Mouse (Mus musculus) heart, embryonic 16.5 days (tissue): ENCODE data around the gene Olfr33. TPM values are rescaled to one million over a fixed set of nuclear protein-coding genes. Genes with fewer than 3 reads are reported as not detected.

ENCODE experiments used
- ATAC-seq: fragments of 200-750 bp; cut with Nextera tagmentation; replicated peaks from 2 replicates; pipeline ENCODE4 v1.8.0; 2017; ENCODE audit warnings: moderate number of reproducible peaks; ENCODE audit not compliant: insufficient read depth, low FRiP score; ENCODE audit errors: extremely low read depth
- H3K27ac ChIP-seq: fragments of 300-500 bp; sonication (generic); 2 replicates; pipeline ENCODE4 v1.5.1; 2014; ENCODE audit warnings: mild to moderate bottlenecking, low read length, control low read depth, moderate library complexity
- H3K27me3 ChIP-seq: fragments of 300-500 bp; sonication (generic); 2 replicates; pipeline ENCODE4 v1.6.1; 2014; ENCODE audit warnings: low read length, mixed read lengths; ENCODE audit not compliant: control insufficient read depth, insufficient read depth
- H3K36me3 ChIP-seq: fragments of 300-500 bp; sonication (generic); 2 replicates; pipeline ENCODE4 v1.6.1; 2014; ENCODE audit not compliant: control insufficient read depth, insufficient read depth
- H3K4me1 ChIP-seq: fragments of 300-500 bp; sonication (generic); 2 replicates; pipeline ENCODE4 v1.6.1; 2014; ENCODE audit warnings: low read length, mixed read lengths; ENCODE audit not compliant: control insufficient read depth, insufficient read depth
- H3K4me2 ChIP-seq: fragments of 300-500 bp; sonication (generic); 2 replicates; pipeline ENCODE4 v1.6.1; 2014; ENCODE audit warnings: low read depth, mild to moderate bottlenecking, control low read depth, low read length
- H3K4me3 ChIP-seq: fragments of 300-500 bp; sonication (generic); 2 replicates; pipeline ENCODE4 v1.5.1; 2014; ENCODE audit warnings: mild to moderate bottlenecking, control low read depth, low read length
- H3K9ac ChIP-seq: fragments of 300-500 bp; sonication (generic); 2 replicates; pipeline ENCODE4 v1.6.1; 2014; ENCODE audit warnings: low read length, control low read depth
- H3K9me3 ChIP-seq: fragments of 300-500 bp; sonication (generic); replicated peaks from 2 replicates; pipeline ENCODE4 v1.6.1; 2016; ENCODE audit warnings: low read length; ENCODE audit not compliant: control insufficient read depth
- WGBS: fragments of 180-500 bp; shearing (Covaris S2); extraction: QIAGEN DNeasy Blood & Tissue Kit; methylation state at CpG from one replicate; pipeline ENCODE4 v1.1.7; 2014; 5-methylcytosine and 5-hydroxymethylcytosine counted together
- polyA plus RNA-seq: library from polyadenylated mRNA; unstranded; fragments of >200 nt; fragmentation: Nextera tagmentation; extraction: Ambion mirVana; gene quantifications from 2 replicates; pipeline ENCODE4 v1.2.1, GENCODE M21; 2015

Olfr33 gene
- not detected in 2 replicates for polyA plus RNA-seq

DNA sequence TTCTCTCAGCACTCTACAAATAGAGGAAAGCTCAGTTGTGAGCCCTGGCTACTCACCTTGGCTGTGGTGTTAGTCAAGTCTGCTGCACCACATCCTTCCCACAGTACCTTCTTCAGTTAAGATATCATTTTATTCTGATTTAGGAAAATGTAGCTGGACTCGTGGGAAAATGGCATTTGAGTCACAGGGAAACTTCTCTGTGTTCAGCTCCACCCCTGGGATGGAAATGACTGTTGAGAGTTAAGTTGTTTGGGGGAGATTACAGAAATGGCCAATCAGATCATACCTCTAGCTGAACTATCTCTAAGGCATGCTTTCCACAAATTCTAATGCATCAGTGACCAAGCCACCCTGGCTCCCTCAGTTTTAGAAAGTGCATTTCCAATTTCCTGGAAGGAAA, at the start of gene Olfr33:
Gene Olfr33 (minus strand): TSS at position 101 of the 400 bp plus-strand sequence.
- no peak within 1 kb of the TSS for H3K4me3 ChIP-seq
- 33% methylated on average over 1 of the region's 1 CpGs for WGBS
- ATAC-seq, result no peak
- no peak within 1 kb of the TSS for H3K4me2 ChIP-seq
- peaks cover 3% of the 10 kb centered on the region; the same call in 1 of the 2 replicates for H3K9me3 ChIP-seq
- H3K4me1 ChIP-seq, result no peaks in the 10 kb centered on the region
- no peaks in the 10 kb centered on the region for H3K36me3 ChIP-seq
- no peak within 1 kb of the TSS for H3K27ac ChIP-seq
- no peaks in the 10 kb centered on the region for H3K27me3 ChIP-seq
- no peak within 1 kb of the TSS for H3K9ac ChIP-seq

DNA sequence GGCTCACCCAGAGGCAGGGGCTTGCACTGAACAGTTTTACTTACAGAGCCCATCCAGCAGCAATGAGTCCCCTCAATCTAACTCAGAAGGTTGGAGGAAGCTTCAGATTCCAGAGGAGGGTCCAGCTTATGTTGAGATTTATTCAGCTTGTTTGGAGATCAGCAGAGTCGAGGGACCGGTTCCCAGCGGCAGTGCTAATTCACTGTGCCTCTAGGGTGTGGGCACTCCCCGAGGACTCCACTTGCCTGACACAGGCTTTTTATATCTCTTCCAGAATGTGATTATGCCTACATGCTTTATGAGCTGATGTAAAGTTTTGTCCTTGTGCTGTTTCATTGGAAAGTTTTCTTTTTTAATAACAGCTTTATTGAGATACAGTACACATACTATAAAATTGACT, 40.4 kb upstream of the Olfr33 start, which contains the start of the genes Olfr560 and Olfr78:
Gene Olfr560 (minus strand): TSS at position 101 of the 400 bp plus-strand sequence.
Gene Olfr78 (minus strand): TSS at position 206 of the 400 bp plus-strand sequence.
- Histone ChIP-seq H3K36me3 (no peaks in the 10 kb centered on the region), H3K27ac (no peak within 1 kb of the TSS), H3K4me1 (no peaks in the 10 kb centered on the region), H3K27me3 (no peaks in the 10 kb centered on the region), H3K4me3 (no peak within 1 kb of the TSS), H3K4me2 (no peak within 1 kb of the TSS), H3K9me3 (no peaks in the 10 kb centered on the region), H3K9ac (no peak within 1 kb of the TSS)
- no peak for ATAC-seq
- 55% methylated on average over 4 of the region's 4 CpGs for WGBS

DNA sequence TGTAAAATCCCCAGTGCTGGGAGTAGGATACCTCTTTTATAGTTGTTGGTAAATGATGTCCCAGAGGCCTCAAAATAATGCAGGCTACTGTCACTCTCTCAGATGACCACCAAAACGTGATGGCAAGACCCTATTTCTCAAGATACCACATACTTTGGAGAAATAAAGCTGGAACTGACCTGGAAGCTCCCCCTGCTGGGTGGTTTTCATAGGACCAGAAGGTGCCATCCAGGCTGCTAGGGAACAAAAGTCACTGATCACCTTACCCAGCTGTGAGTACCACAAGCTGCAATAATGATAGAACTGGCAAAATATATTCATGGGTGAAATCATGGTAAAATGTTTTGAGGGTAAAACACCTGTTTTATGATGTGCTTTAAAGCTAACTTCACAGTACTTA, 33.2 kb upstream of the Olfr33 start:
- Histone ChIP-seq H3K27ac (no peak overlapping the region), H3K27me3 (no peaks in the 10 kb centered on the region), H3K9ac (no peak overlapping the region), H3K36me3 (no peaks in the 10 kb centered on the region), H3K9me3 (no peaks in the 10 kb centered on the region), H3K4me3 (no peak overlapping the region), H3K4me2 (no peak overlapping the region), H3K4me1 (no peaks in the 10 kb centered on the region)
- ATAC-seq, result no peak
- 14% methylated on average over 1 of the region's 1 CpGs for whole genome bisulfite sequencing

GRCm38 (mm10) chr7:102737705-102738104, 18.8 kb upstream of the Olfr33 start:
- Histone ChIP-seq H3K9me3 (no peaks in the 10 kb centered on the region), H3K4me3 (no peak overlapping the region), H3K27ac (no peak overlapping the region), H3K27me3 (no peaks in the 10 kb centered on the region), H3K4me1 (no peaks in the 10 kb centered on the region), H3K4me2 (no peak overlapping the region), H3K36me3 (no peaks in the 10 kb centered on the region), H3K9ac (no peak overlapping the region)
- 38% methylated on average over 2 of the region's 2 CpGs for WGBS
- ATAC-seq, result no peak

DNA sequence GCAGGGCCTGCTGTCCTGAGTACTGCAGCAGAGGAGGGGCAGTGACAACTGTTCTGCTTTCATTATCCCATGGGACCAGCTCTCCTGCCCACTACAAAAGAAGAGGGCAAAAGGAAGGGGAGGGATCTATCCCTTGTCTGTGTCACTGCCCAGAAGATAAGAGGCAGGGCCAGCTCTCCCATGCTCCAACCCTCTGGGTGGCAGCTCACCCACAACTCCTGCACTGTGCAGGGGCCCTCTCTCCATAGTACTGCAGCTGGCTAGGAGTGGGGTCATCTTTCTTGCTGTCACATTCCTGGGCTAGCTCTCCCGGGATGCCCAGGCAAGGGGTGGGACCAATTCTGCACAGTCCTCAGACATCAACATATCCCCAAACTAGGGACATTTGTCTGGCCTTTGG, 14.9 kb upstream of the Olfr33 start:
- H3K4me3 ChIP-seq, result no peak overlapping the region
- no peaks in the 10 kb centered on the region for H3K9me3 ChIP-seq
- H3K9ac ChIP-seq, result no peak overlapping the region
- H3K4me1 ChIP-seq, result no peaks in the 10 kb centered on the region
- no peaks in the 10 kb centered on the region for H3K36me3 ChIP-seq
- H3K27ac ChIP-seq, result no peak overlapping the region
- H3K27me3 ChIP-seq, result no peaks in the 10 kb centered on the region
- ATAC-seq, result no peak
- 26% methylated on average over 1 of the region's 1 CpGs for whole genome bisulfite sequencing
- no peak overlapping the region for H3K4me2 ChIP-seq

GRCm38 (mm10) chr7:102727391-102727790, 8.5 kb upstream of the Olfr33 start, which contains the start of gene Olfr559:
Gene Olfr559 (minus strand): TSS chr7:102727491.
- Histone ChIP-seq H3K9me3 (no peaks in the 10 kb centered on the region), H3K4me2 (no peak within 1 kb of the TSS), H3K4me3 (no peak within 1 kb of the TSS), H3K4me1 (no peaks in the 10 kb centered on the region), H3K27ac (no peak within 1 kb of the TSS), H3K36me3 (no peaks in the 10 kb centered on the region), H3K9ac (no peak within 1 kb of the TSS), H3K27me3 (no peaks in the 10 kb centered on the region)
- ATAC-seq, result no peak

DNA sequence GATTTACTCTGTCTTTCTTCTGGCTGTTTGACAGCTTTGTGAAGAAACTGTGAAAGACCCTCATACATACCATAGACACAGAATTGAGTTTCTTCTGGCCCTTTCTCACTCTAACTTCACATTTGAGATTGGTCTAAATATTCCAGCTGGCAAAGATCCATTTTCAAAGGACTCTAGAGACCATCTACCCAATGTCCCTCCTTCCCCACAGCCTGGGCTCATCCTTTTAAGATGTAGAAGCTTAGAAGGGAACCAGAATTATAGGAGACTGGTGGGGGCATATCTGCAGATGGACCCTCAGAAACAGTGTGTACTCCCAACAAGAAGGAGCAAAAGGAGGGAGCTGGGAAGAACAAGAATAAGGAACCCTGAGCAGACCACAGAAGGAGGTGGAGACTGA, 17.0 kb downstream of the Olfr33 start, which contains the start of gene Olfr558:
Gene Olfr558 (plus strand): TSS at position 301 of the 400 bp plus-strand sequence.
- H3K4me3 ChIP-seq, result no peak within 1 kb of the TSS
- no peak for ATAC-seq
- H3K27me3 ChIP-seq, result no peaks in the 10 kb centered on the region
- H3K27ac ChIP-seq, result no peak within 1 kb of the TSS
- no peak within 1 kb of the TSS for H3K4me2 ChIP-seq
- H3K36me3 ChIP-seq, result no peaks in the 10 kb centered on the region
- H3K9ac ChIP-seq, result no peak within 1 kb of the TSS
- H3K9me3 ChIP-seq, result no peaks in the 10 kb centered on the region
- no peaks in the 10 kb centered on the region for H3K4me1 ChIP-seq

GRCm38 (mm10) chr7:102698461-102698860, 20.4 kb downstream of the Olfr33 start:
- H3K27me3 ChIP-seq, result no peaks in the 10 kb centered on the region
- H3K4me1 ChIP-seq, result no peaks in the 10 kb centered on the region
- H3K4me3 ChIP-seq, result no peak overlapping the region
- H3K9ac ChIP-seq, result no peak overlapping the region
- WGBS, result 87% methylated on average over 7 of the region's 7 CpGs
- no peak overlapping the region for H3K4me2 ChIP-seq
- H3K36me3 ChIP-seq, result no peaks in the 10 kb centered on the region
- H3K9me3 ChIP-seq, result no peaks in the 10 kb centered on the region
- H3K27ac ChIP-seq, result no peak overlapping the region
- ATAC-seq, result no peak

GRCm38 (mm10) chr7:102695358-102696125, 23.3 kb downstream of the Olfr33 start, which contains the start of gene Olfr557:
Gene Olfr557 (plus strand): TSS chr7:102695910.
- H3K9me3 ChIP-seq, result no peaks in the 10 kb centered on the region
- H3K9ac ChIP-seq, result no peak within 1 kb of the TSS
- 47% methylated on average over 5 of the region's 5 CpGs for WGBS
- no peaks in the 10 kb centered on the region for H3K4me1 ChIP-seq
- H3K4me3 ChIP-seq, result no peak within 1 kb of the TSS
- no peak within 1 kb of the TSS for H3K4me2 ChIP-seq
- no peak within 1 kb of the TSS for H3K27ac ChIP-seq
- no peaks in the 10 kb centered on the region for H3K27me3 ChIP-seq
- no peak for ATAC-seq
- no peaks in the 10 kb centered on the region for H3K36me3 ChIP-seq
